Mouse (Mus musculus) NIH3T3 (cell line): Measurements from ENCODE around the gene Pfkfb4.

Experiments
- DNase-seq: peaks from one replicate; pipeline ENCODE4 v3.0.0-alpha.2; 2012; ENCODE audit warnings: low read depth

Gene Pfkfb4

GRCm38 (mm10) chr9:109038086-109038895, 46.7 kb downstream of the Pfkfb4 start, which contains the start of gene Shisa5:
Gene Shisa5, plus strand, starts transcription at chr9:109038565.
- peak; percentile 86 for DNase-seq

- peak; percentile 80 for DNase-seq
Measured at GRCm38 (mm10) chr9:109038901-109039364, 47.4 kb downstream of the Pfkfb4 start.

- DNase-seq, result no peak
Measured at GRCm38 (mm10) chr9:109039681-109040080, 48.1 kb downstream of the Pfkfb4 start.

- DNase-seq, result no peak
Measured at GRCm38 (mm10) chr9:109040216-109040615, 48.6 kb downstream of the Pfkfb4 start.

- DNase-seq, result no peak
Measured at GRCm38 (mm10) chr9:109040906-109041305, 49.3 kb downstream of the Pfkfb4 start.

- DNase-seq, result no peak
Measured at GRCm38 (mm10) chr9:109041351-109041750, 49.8 kb downstream of the Pfkfb4 start.

- DNase-seq, result peak; percentile 66
Measured at GRCm38 (mm10) chr9:109046306-109046705, 54.7 kb downstream of the Pfkfb4 start.

GRCm38 (mm10) chr9:109049316-109049715, 57.7 kb downstream of the Pfkfb4 start:
- no peak for DNase-seq

- DNase-seq, result no peak
Measured at GRCm38 (mm10) chr9:109049996-109050673, 58.6 kb downstream of the Pfkfb4 start.

- no peak for DNase-seq
Measured at GRCm38 (mm10) chr9:109050674-109050997, 59.1 kb downstream of the Pfkfb4 start.

GRCm38 (mm10) chr9:109051011-109051501, 59.5 kb downstream of the Pfkfb4 start:
- DNase-seq, result no peak

- DNase-seq, result no peak
Measured at GRCm38 (mm10) chr9:109051651-109052489, 60.3 kb downstream of the Pfkfb4 start.

GRCm38 (mm10) chr9:109052490-109053260, 61.1 kb downstream of the Pfkfb4 start:
- no peak for DNase-seq

- no peak for DNase-seq
Measured at GRCm38 (mm10) chr9:109053366-109053765, 61.8 kb downstream of the Pfkfb4 start.

GRCm38 (mm10) chr9:109053851-109054250, 62.3 kb downstream of the Pfkfb4 start:
- no peak for DNase-seq

GRCm38 (mm10) chr9:109054712-109055111, 63.1 kb downstream of the Pfkfb4 start:
- DNase-seq, result peak; percentile 79

- no peak for DNase-seq
Measured at GRCm38 (mm10) chr9:109055271-109056030, 63.9 kb downstream of the Pfkfb4 start.

GRCm38 (mm10) chr9:109056081-109056690, 64.6 kb downstream of the Pfkfb4 start:
- DNase-seq, result no peak

- no peak for DNase-seq
Measured at GRCm38 (mm10) chr9:109056916-109057315, 65.3 kb downstream of the Pfkfb4 start.

- no peak for DNase-seq
Measured at GRCm38 (mm10) chr9:109057543-109057942, 66.0 kb downstream of the Pfkfb4 start.
